Mouse (Mus musculus): ENCODE measurements around the gene Rbfox3. TPM values are rescaled to one million over a fixed set of nuclear protein-coding genes. Genes with fewer than 3 reads are reported as not detected.
"Not testable (repeated sequence)": the region's sequence is repeated elsewhere in the genome, so short reads cannot be mapped to it uniquely, and the experiment has no call there.

Gene Rbfox3
- polyA plus RNA-seq, 1 experiment from 2014 or later = 0.06 TPM

- not testable (repeated sequence) for H3K9ac ChIP-seq; H3K4me1 ChIP-seq (replicated peaks); ATAC-seq (replicated peaks; ENCODE audit: insufficient number of reproducible peaks, insufficient read depth, low FRiP score, low read depth); H3K4me2 ChIP-seq; H3K4me3 ChIP-seq; H3K9me3 ChIP-seq (replicated peaks); H3K36me3 ChIP-seq; H3K27me3 ChIP-seq; H3K27ac ChIP-seq
- 84% methylated on average over 2 of the region's 2 CpGs for WGBS
Measured at GRCm38 (mm10) chr11:118774777-118775176, 136.6 kb downstream of the Rbfox3 start.

DNA sequence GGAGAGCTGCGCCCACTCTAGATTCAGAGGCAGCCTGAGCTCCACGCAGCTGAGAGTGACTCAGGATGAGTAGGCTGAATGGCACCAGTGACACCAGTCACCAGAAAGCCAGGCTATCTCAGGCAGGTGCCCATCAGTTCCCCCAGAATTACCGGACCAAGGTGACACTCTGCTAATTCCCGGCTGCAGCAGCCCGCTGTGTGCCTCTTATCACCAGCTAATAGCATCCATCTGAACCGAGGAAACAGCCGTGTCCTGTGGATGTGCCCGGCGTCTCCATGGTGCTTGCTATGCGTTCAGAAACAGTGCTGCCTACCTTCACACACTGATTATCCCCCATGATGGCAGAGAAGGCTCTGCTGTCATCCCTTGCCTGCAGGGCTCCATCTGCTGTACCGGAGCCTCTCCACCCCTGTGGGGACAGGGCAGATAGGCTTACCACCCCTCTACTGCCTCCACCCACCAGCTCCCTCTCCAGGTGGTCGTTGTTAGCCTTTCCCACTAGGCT is 138.3 kb downstream of the Rbfox3 start:
- 34% methylated on average over 12 of the region's 12 CpGs for WGBS
- no peak overlapping the region for H3K27ac ChIP-seq

GRCm38 (mm10) chr11:118771358-118771757 is 140.0 kb downstream of the Rbfox3 start:
- no peak overlapping the region for H3K4me3 ChIP-seq
- 76% methylated on average over 4 of the region's 4 CpGs for WGBS
- no peak for ATAC-seq (replicated peaks; ENCODE audit: insufficient number of reproducible peaks, insufficient read depth, low FRiP score, low read depth)
- no peaks in the 10 kb centered on the region for H3K9me3 ChIP-seq (replicated peaks)
- H3K36me3 ChIP-seq = no peaks in the 10 kb centered on the region
- no peak overlapping the region for H3K27ac ChIP-seq
- no peak overlapping the region for H3K9ac ChIP-seq
- H3K27me3 ChIP-seq = 0 out of 2 replicates have a peak, but pooled peaks cover 5% of the 10 kb centered on the region
- H3K4me2 ChIP-seq = no peak overlapping the region
- H3K4me1 ChIP-seq (replicated peaks) = no peaks in the 10 kb centered on the region

More for the DNA sequence above, 138.3 kb downstream of the Rbfox3 start:
- ATAC-seq (replicated peaks; ENCODE audit: insufficient number of reproducible peaks, insufficient read depth, low FRiP score, low read depth) = no peak
- H3K27me3 ChIP-seq = no peaks in the 10 kb centered on the region
- no peak overlapping the region for H3K4me2 ChIP-seq
- H3K4me1 ChIP-seq (replicated peaks) = no peaks in the 10 kb centered on the region
- no peak overlapping the region for H3K4me3 ChIP-seq
- no peaks in the 10 kb centered on the region for H3K9me3 ChIP-seq (replicated peaks)
- H3K9ac ChIP-seq = no peak overlapping the region
- no peaks in the 10 kb centered on the region for H3K36me3 ChIP-seq

- H3K4me1 ChIP-seq (replicated peaks) = no peaks in the 10 kb centered on the region
- no peak overlapping the region for H3K4me2 ChIP-seq
- H3K9ac ChIP-seq = no peak overlapping the region
- no peak for ATAC-seq (replicated peaks; ENCODE audit: insufficient number of reproducible peaks, insufficient read depth, low FRiP score, low read depth)
- H3K4me3 ChIP-seq = no peak overlapping the region
- H3K27me3 ChIP-seq = 0 out of 2 replicates have a peak, but pooled peaks cover 5% of the 10 kb centered on the region
- H3K27ac ChIP-seq = no peak overlapping the region
- 88% methylated on average over 7 of the region's 7 CpGs for WGBS
- no peaks in the 10 kb centered on the region for H3K36me3 ChIP-seq
- H3K9me3 ChIP-seq (replicated peaks) = no peaks in the 10 kb centered on the region
Measured at GRCm38 (mm10) chr11:118770789-118771188, 140.6 kb downstream of the Rbfox3 start.

GRCm38 (mm10) chr11:118769542-118769941 is 141.9 kb downstream of the Rbfox3 start:
- H3K27ac ChIP-seq = no peak overlapping the region
- H3K4me3 ChIP-seq = no peak overlapping the region
- no peak for ATAC-seq (replicated peaks; ENCODE audit: insufficient number of reproducible peaks, insufficient read depth, low FRiP score, low read depth)
- no peaks in the 10 kb centered on the region for H3K4me1 ChIP-seq (replicated peaks)
- H3K9ac ChIP-seq = no peak overlapping the region
- no peak overlapping the region for H3K4me2 ChIP-seq
- H3K9me3 ChIP-seq (replicated peaks) = no peaks in the 10 kb centered on the region
- 0 out of 2 replicates have a peak, but pooled peaks cover 5% of the 10 kb centered on the region for H3K27me3 ChIP-seq
- WGBS = 45% methylated on average over 2 of the region's 2 CpGs
- no peaks in the 10 kb centered on the region for H3K36me3 ChIP-seq

DNA sequence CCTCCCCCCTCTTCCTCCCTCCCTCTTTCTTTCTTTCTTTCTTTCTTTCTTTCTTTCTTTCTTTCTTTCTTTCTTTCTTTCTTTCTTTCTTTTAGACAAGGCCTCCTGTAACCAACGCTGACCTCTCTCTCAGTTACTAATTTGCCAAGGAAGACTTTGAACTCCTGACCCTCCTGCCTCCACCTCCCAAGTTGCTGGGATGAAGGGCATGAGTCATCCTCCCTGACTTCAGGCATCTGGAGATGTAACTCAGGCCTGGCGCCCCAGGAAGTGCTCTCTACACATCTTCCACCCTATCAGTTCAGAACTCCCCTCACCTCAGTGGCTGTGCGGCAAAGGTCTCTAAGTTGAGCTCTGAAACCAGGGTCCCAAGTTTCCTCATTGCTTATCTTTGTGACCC is 143.0 kb downstream of the Rbfox3 start:
- Histone ChIP-seq H3K9me3 (replicated peaks) (no peaks in the 10 kb centered on the region), H3K27me3 (0 out of 2 replicates have a peak, but pooled peaks cover 5% of the 10 kb centered on the region), H3K4me2 (no peak overlapping the region), H3K27ac (no peak overlapping the region), H3K36me3 (no peaks in the 10 kb centered on the region), H3K4me3 (no peak overlapping the region), H3K9ac (no peak overlapping the region), H3K4me1 (replicated peaks) (no peaks in the 10 kb centered on the region)
- no peak for ATAC-seq (replicated peaks; ENCODE audit: insufficient number of reproducible peaks, insufficient read depth, low FRiP score, low read depth)
- WGBS = 43% methylated on average over 3 of the region's 3 CpGs

DNA sequence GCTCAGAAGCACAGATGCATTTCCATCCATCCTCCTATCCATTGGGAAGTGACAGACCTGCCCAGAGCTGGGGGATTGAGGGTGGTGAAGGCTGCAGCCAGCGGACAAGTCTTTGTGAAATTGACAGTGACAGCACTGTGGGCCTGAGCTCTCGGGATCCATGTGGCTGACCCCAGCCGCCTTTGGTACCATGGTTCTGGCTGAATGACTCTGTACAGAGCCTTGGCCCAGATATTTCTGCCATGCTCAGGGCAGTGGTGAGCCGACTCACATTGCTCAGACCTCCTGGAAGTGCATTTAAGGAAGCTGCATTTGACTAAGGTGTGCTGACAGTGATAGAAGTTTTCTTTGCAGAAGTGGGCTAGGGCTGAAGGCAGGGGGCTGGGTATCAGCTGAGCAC is 144.0 kb downstream of the Rbfox3 start:
- H3K4me3 ChIP-seq = no peak overlapping the region
- H3K36me3 ChIP-seq = no peaks in the 10 kb centered on the region
- H3K9me3 ChIP-seq (replicated peaks) = no peaks in the 10 kb centered on the region
- no peak overlapping the region for H3K4me2 ChIP-seq
- 0 out of 2 replicates have a peak, but pooled peaks cover 5% of the 10 kb centered on the region for H3K27me3 ChIP-seq
- no peak overlapping the region for H3K9ac ChIP-seq
- H3K4me1 ChIP-seq (replicated peaks) = no peaks in the 10 kb centered on the region
- H3K27ac ChIP-seq = no peak overlapping the region
- ATAC-seq (replicated peaks; ENCODE audit: insufficient number of reproducible peaks, insufficient read depth, low FRiP score, low read depth) = no peak
- 73% methylated on average over 4 of the region's 4 CpGs for WGBS

DNA sequence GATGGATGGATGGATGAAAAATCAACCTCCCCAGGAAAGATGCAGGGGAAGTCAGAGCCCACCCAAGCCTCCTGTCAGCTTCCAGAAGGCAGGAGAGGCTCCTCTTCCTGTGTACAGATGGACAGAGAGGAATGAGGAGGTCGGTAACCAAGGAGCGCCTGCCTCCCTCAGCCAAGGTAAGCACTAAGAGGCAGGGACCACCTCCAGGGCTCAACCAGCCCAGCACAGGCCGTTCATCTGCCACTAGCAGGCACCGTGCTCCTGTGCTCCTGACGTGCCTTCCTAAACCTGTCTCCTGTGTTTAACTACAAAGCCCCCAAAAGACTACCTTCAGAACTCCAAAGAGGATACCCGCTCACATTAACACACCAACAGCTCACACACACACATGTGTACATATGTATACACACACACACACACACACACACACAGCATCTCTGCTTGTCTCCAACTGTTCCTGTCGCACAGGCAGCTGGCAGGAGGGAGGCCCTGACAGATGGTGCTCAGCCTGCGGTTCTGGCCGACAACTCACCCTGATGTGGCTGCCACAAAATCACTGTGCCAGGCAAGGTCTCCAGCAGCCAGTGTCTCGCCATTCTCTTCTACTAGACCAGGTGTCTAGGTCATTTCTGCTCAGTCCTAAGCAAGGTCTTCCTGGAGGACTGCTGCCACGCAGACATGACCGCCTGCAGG is 151.0 kb downstream of the Rbfox3 start:
- no peaks in the 10 kb centered on the region for H3K36me3 ChIP-seq
- ATAC-seq (replicated peaks; ENCODE audit: insufficient number of reproducible peaks, insufficient read depth, low FRiP score, low read depth) = no peak
- H3K4me3 ChIP-seq = no peak overlapping the region
- no peak overlapping the region for H3K27ac ChIP-seq
- peaks cover 3% of the 10 kb centered on the region for H3K27me3 ChIP-seq
- H3K4me2 ChIP-seq = no peak overlapping the region
- WGBS = 71% methylated on average over 12 of the region's 12 CpGs
- no peaks in the 10 kb centered on the region for H3K9me3 ChIP-seq (replicated peaks)
- no peaks in the 10 kb centered on the region for H3K4me1 ChIP-seq (replicated peaks)
- H3K9ac ChIP-seq = no peak overlapping the region

DNA sequence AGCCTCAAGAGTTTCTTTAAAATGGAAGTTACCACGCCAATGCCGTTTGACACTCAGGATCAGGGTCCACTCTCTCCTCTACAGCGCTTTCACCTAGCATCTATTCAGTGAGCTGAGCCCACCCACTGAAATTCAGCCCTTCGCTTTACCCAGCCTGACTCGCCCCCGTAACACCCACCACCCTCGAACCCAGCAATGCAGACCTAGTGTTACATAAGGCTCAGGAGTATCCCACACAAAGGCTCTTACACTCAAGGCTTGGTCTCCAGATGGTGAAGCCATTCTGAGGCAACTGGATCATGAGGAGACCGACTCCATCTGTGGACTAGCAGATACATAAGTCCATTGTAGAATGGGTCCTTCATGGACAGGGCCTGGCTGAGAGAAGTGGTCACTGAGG is 152.2 kb downstream of the Rbfox3 start:
- no peaks in the 10 kb centered on the region for H3K36me3 ChIP-seq
- WGBS = 86% methylated on average over 8 of the region's 8 CpGs
- no peak overlapping the region for H3K27ac ChIP-seq
- H3K9ac ChIP-seq = no peak overlapping the region
- no peak for ATAC-seq (replicated peaks; ENCODE audit: insufficient number of reproducible peaks, insufficient read depth, low FRiP score, low read depth)
- H3K9me3 ChIP-seq (replicated peaks) = no peaks in the 10 kb centered on the region
- H3K4me1 ChIP-seq (replicated peaks) = no peaks in the 10 kb centered on the region
- peaks cover 3% of the 10 kb centered on the region for H3K27me3 ChIP-seq
- H3K4me2 ChIP-seq = no peak overlapping the region
- no peak overlapping the region for H3K4me3 ChIP-seq

GRCm38 (mm10) chr11:118758277-118758990 is 153.0 kb downstream of the Rbfox3 start:
- 70% methylated on average over 10 of the region's 10 CpGs for WGBS
- ATAC-seq (replicated peaks; ENCODE audit: insufficient number of reproducible peaks, insufficient read depth, low FRiP score, low read depth) = no peak

GRCm38 (mm10) chr11:118757488-118757887 is 153.9 kb downstream of the Rbfox3 start:
- no peak overlapping the region for H3K4me2 ChIP-seq
- no peak overlapping the region for H3K4me3 ChIP-seq
- no peak overlapping the region for H3K27ac ChIP-seq
- no peak for ATAC-seq (replicated peaks; ENCODE audit: insufficient number of reproducible peaks, insufficient read depth, low FRiP score, low read depth)
- peaks cover 3% of the 10 kb centered on the region for H3K27me3 ChIP-seq
- H3K4me1 ChIP-seq (replicated peaks) = no peaks in the 10 kb centered on the region
- H3K9me3 ChIP-seq (replicated peaks) = no peaks in the 10 kb centered on the region
- H3K36me3 ChIP-seq = no peaks in the 10 kb centered on the region
- WGBS = 73% methylated on average over 1 of the region's 1 CpGs
- H3K9ac ChIP-seq = no peak overlapping the region

More at GRCm38 (mm10) chr11:118758277-118758990, 153.0 kb downstream of the Rbfox3 start:
- Histone ChIP-seq H3K36me3 (no peaks in the 10 kb centered on the region), H3K4me1 (replicated peaks) (no peaks in the 10 kb centered on the region), H3K27ac (no peak overlapping the region), H3K27me3 (peaks cover 3% of the 10 kb centered on the region), H3K9ac (no peak overlapping the region), H3K4me3 (no peak overlapping the region), H3K9me3 (replicated peaks) (no peaks in the 10 kb centered on the region), H3K4me2 (no peak overlapping the region)
